26 mouse cellular contexts compared by ENCODE assay signal in the genomic region with DNA sequence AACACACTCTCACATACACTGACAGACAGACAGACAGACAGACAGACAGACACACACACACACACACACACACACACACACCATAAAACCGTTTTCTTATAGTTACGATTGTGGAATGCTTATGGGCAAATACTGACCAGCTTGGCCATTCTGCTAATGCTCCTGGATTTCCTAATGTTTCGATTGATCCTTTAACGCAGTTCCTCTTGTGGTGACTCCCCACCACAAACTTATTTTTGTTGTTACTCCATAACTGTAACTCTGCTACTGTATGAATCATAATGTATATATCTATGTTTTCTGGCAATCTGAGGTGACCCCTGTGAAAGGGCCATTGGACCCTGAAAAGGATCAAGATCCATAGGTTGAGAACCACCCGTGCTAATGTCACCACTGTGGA.
"Had no signal": no experiment of that assay in that cellular context is flagged by ENCODE, and none has a peak within 500 bp of the region (broad histone marks: within the 10 kb centered on the region; RNA-seq: fewer than 3 reads in every experiment).

No protein-coding gene starts in this region.

- H3K27ac ChIP-seq: heart, adult 2 months; heart, embryonic 13.5 days; heart, embryonic 15.5 days; hindbrain, embryonic 10.5 days; hindbrain, embryonic 12.5 days; hindbrain, embryonic 15.5 days; hindbrain, postnatal 0 days; kidney, embryonic 15.5 days; kidney, postnatal 0 days; layer of hippocampus, adult 2 months; left cerebral cortex, adult 2 months; limb, embryonic 10.5 days; limb, embryonic 12.5 days; liver, embryonic 12.5 days had no signal

- H3K27me3 ChIP-seq: heart, embryonic 13.5 days; heart, embryonic 15.5 days; hindbrain, embryonic 12.5 days; hindbrain, embryonic 15.5 days; kidney, embryonic 15.5 days; limb, embryonic 12.5 days had no signal

- H3K4me1 ChIP-seq: limb, embryonic 12.5 days; liver, embryonic 12.5 days had no signal

- H3K9me3 ChIP-seq: heart, embryonic 13.5 days; heart, embryonic 15.5 days; hindbrain, embryonic 10.5 days; hindbrain, embryonic 12.5 days; hindbrain, embryonic 15.5 days; kidney, embryonic 15.5 days; limb, embryonic 10.5 days; limb, embryonic 12.5 days; liver, embryonic 12.5 days had no signal

- H3K9ac ChIP-seq: heart, embryonic 13.5 days; heart, embryonic 15.5 days; hindbrain, embryonic 12.5 days; hindbrain, embryonic 15.5 days; kidney, embryonic 15.5 days; limb, embryonic 12.5 days; liver, embryonic 12.5 days had no signal

- DNase-seq: gastrocnemius, postnatal 14 days; gastrocnemius, postnatal 36 days; heart, adult 2 months; heart, postnatal 14 days; heart, postnatal 4 days; kidney, adult 11 months; kidney, adult 2 months; kidney, adult 9 months; kidney, postnatal 14 days; kidney, postnatal 4 days; liver had no signal

- H3K36me3 ChIP-seq: heart, embryonic 13.5 days; heart, embryonic 15.5 days; hindbrain, embryonic 12.5 days; hindbrain, embryonic 15.5 days; kidney, embryonic 15.5 days; limb, embryonic 10.5 days; limb, embryonic 12.5 days; liver, embryonic 12.5 days had no signal

- ATAC-seq: hindbrain, postnatal 0 days; intestine, embryonic 16.5 days; liver, embryonic 12.5 days had no signal

- H3K4me3 ChIP-seq: heart, adult 2 months; heart, embryonic 13.5 days; heart, embryonic 15.5 days; hindbrain, embryonic 10.5 days; hindbrain, embryonic 12.5 days; hindbrain, embryonic 15.5 days; kidney, embryonic 15.5 days; layer of hippocampus, adult 2 months; left cerebral cortex, adult 2 months; limb, embryonic 10.5 days; limb, embryonic 12.5 days; liver, embryonic 12.5 days had no signal

- H3K4me2 ChIP-seq: heart, embryonic 11.5 days; heart, embryonic 13.5 days; heart, embryonic 15.5 days; hindbrain, embryonic 12.5 days; hindbrain, embryonic 15.5 days; kidney, embryonic 15.5 days; limb, embryonic 12.5 days; liver, embryonic 12.5 days had no signal
